Mouse (Mus musculus): Measurements from ENCODE around the gene Tbc1d1. TPM values are rescaled to one million over a fixed set of nuclear protein-coding genes. Genes with fewer than 3 reads are reported as not detected.

Tbc1d1 gene
- polyA plus RNA-seq, 1 experiment from 2014 or later, result 39.9 TPM

- Histone ChIP-seq H3K9me3 (ENCODE audit: control insufficient read depth, low read length) (no peaks in the 10 kb centered on the region), H3K27me3 (ENCODE audit: control insufficient read depth, insufficient read depth, low read length) (no peaks in the 10 kb centered on the region), H3K9ac (ENCODE audit: low read depth, low read length) (no peak overlapping the region), H3K4me3 (ENCODE audit: low read length) (no peak overlapping the region), H3K4me2 (replicated peaks; ENCODE audit: low read depth, low read length) (no peak overlapping the region), H3K4me1 (ENCODE audit: control insufficient read depth, insufficient read depth, low read length) (peaks cover 20% of the 10 kb centered on the region), H3K27ac (ENCODE audit: low read depth, low read length) (peak overlapping the region; percentile 15; the same call in 1 of the 2 replicates), H3K36me3 (ENCODE audit: control insufficient read depth, insufficient read depth, low read length) (no peaks in the 10 kb centered on the region)
- ATAC-seq (ENCODE audit: low FRiP score, low TSS enrichment), result peak; percentile 48; the same call in 1 of the 2 replicates
- WGBS, result 33% methylated on average over 13 of the region's 13 CpGs
Observed at GRCm38 (mm10) chr5:64372292-64372961, 216.3 kb downstream of the Tbc1d1 start.

GRCm38 (mm10) chr5:64373695-64374094 lies 217.6 kb downstream of the Tbc1d1 start:
- Histone ChIP-seq H3K9ac (ENCODE audit: low read depth, low read length) (no peak overlapping the region), H3K27ac (ENCODE audit: low read depth, low read length) (no peak overlapping the region), H3K4me2 (replicated peaks; ENCODE audit: low read depth, low read length) (no peak overlapping the region), H3K27me3 (ENCODE audit: control insufficient read depth, insufficient read depth, low read length) (no peaks in the 10 kb centered on the region), H3K4me1 (ENCODE audit: control insufficient read depth, insufficient read depth, low read length) (peaks cover 17% of the 10 kb centered on the region), H3K36me3 (ENCODE audit: control insufficient read depth, insufficient read depth, low read length) (no peaks in the 10 kb centered on the region), H3K4me3 (ENCODE audit: low read length) (no peak overlapping the region), H3K9me3 (ENCODE audit: control insufficient read depth, low read length) (no peaks in the 10 kb centered on the region)
- no peak for ATAC-seq (ENCODE audit: low FRiP score, low TSS enrichment)
- 87% methylated on average over 5 of the region's 5 CpGs for WGBS

GRCm38 (mm10) chr5:64375851-64376250 lies 219.7 kb downstream of the Tbc1d1 start:
- no peaks in the 10 kb centered on the region for H3K36me3 ChIP-seq (ENCODE audit: control insufficient read depth, insufficient read depth, low read length)
- H3K27me3 ChIP-seq (ENCODE audit: control insufficient read depth, insufficient read depth, low read length), result no peaks in the 10 kb centered on the region
- peaks cover 30% of the 10 kb centered on the region for H3K4me1 ChIP-seq (ENCODE audit: control insufficient read depth, insufficient read depth, low read length)
- 58% methylated on average over 3 of the region's 3 CpGs for WGBS
- no peak overlapping the region for H3K9ac ChIP-seq (ENCODE audit: low read depth, low read length)
- ATAC-seq (ENCODE audit: low FRiP score, low TSS enrichment), result no peak
- H3K4me2 ChIP-seq (replicated peaks; ENCODE audit: low read depth, low read length), result no peak overlapping the region
- no peaks in the 10 kb centered on the region for H3K9me3 ChIP-seq (ENCODE audit: control insufficient read depth, low read length)
- no peak overlapping the region for H3K4me3 ChIP-seq (ENCODE audit: low read length)
- H3K27ac ChIP-seq (ENCODE audit: low read depth, low read length), result no peak overlapping the region

GRCm38 (mm10) chr5:64376466-64376865 lies 220.4 kb downstream of the Tbc1d1 start:
- ATAC-seq (ENCODE audit: low FRiP score, low TSS enrichment), result no peak
- H3K4me1 ChIP-seq (ENCODE audit: control insufficient read depth, insufficient read depth, low read length), result peaks cover 34% of the 10 kb centered on the region
- H3K4me3 ChIP-seq (ENCODE audit: low read length), result no peak overlapping the region
- H3K9ac ChIP-seq (ENCODE audit: low read depth, low read length), result no peak overlapping the region
- H3K27me3 ChIP-seq (ENCODE audit: control insufficient read depth, insufficient read depth, low read length), result no peaks in the 10 kb centered on the region
- WGBS, result 66% methylated on average over 7 of the region's 7 CpGs
- H3K27ac ChIP-seq (ENCODE audit: low read depth, low read length), result no peak overlapping the region
- no peaks in the 10 kb centered on the region for H3K9me3 ChIP-seq (ENCODE audit: control insufficient read depth, low read length)
- no peak overlapping the region for H3K4me2 ChIP-seq (replicated peaks; ENCODE audit: low read depth, low read length)
- H3K36me3 ChIP-seq (ENCODE audit: control insufficient read depth, insufficient read depth, low read length), result no peaks in the 10 kb centered on the region

GRCm38 (mm10) chr5:64377705-64378104 lies 221.6 kb downstream of the Tbc1d1 start:
- H3K9ac ChIP-seq (ENCODE audit: low read depth, low read length), result no peak overlapping the region
- H3K9me3 ChIP-seq (ENCODE audit: control insufficient read depth, low read length), result no peaks in the 10 kb centered on the region
- no peaks in the 10 kb centered on the region for H3K27me3 ChIP-seq (ENCODE audit: control insufficient read depth, insufficient read depth, low read length)
- H3K4me1 ChIP-seq (ENCODE audit: control insufficient read depth, insufficient read depth, low read length), result peaks cover 31% of the 10 kb centered on the region
- no peak overlapping the region for H3K4me2 ChIP-seq (replicated peaks; ENCODE audit: low read depth, low read length)
- H3K36me3 ChIP-seq (ENCODE audit: control insufficient read depth, insufficient read depth, low read length), result no peaks in the 10 kb centered on the region
- no peak overlapping the region; the same call in 1 of the 2 replicates for H3K27ac ChIP-seq (ENCODE audit: low read depth, low read length)
- no peak for ATAC-seq (ENCODE audit: low FRiP score, low TSS enrichment)
- H3K4me3 ChIP-seq (ENCODE audit: low read length), result no peak overlapping the region
- 82% methylated on average over 8 of the region's 8 CpGs for WGBS

GRCm38 (mm10) chr5:64378591-64379275 lies 222.6 kb downstream of the Tbc1d1 start:
- peak overlapping the region; percentile 87 for H3K27ac ChIP-seq (ENCODE audit: low read depth, low read length)
- no peaks in the 10 kb centered on the region for H3K36me3 ChIP-seq (ENCODE audit: control insufficient read depth, insufficient read depth, low read length)
- H3K4me3 ChIP-seq (ENCODE audit: low read length), result no peak overlapping the region
- H3K9ac ChIP-seq (ENCODE audit: low read depth, low read length), result no peak overlapping the region
- no peaks in the 10 kb centered on the region for H3K27me3 ChIP-seq (ENCODE audit: control insufficient read depth, insufficient read depth, low read length)
- 24% methylated on average over 13 of the region's 13 CpGs for WGBS
- H3K4me1 ChIP-seq (ENCODE audit: control insufficient read depth, insufficient read depth, low read length), result peaks cover 36% of the 10 kb centered on the region
- no peak overlapping the region for H3K4me2 ChIP-seq (replicated peaks; ENCODE audit: low read depth, low read length)
- H3K9me3 ChIP-seq (ENCODE audit: control insufficient read depth, low read length), result no peaks in the 10 kb centered on the region
- ATAC-seq (ENCODE audit: low FRiP score, low TSS enrichment), result peak; percentile 63

GRCm38 (mm10) chr5:64379829-64380228 lies 223.7 kb downstream of the Tbc1d1 start:
- no peak overlapping the region for H3K4me2 ChIP-seq (replicated peaks; ENCODE audit: low read depth, low read length)
- 81% methylated on average over 5 of the region's 5 CpGs for WGBS
- H3K27ac ChIP-seq (ENCODE audit: low read depth, low read length), result no peak overlapping the region
- peaks cover 36% of the 10 kb centered on the region for H3K4me1 ChIP-seq (ENCODE audit: control insufficient read depth, insufficient read depth, low read length)
- H3K27me3 ChIP-seq (ENCODE audit: control insufficient read depth, insufficient read depth, low read length), result no peaks in the 10 kb centered on the region
- no peak overlapping the region for H3K9ac ChIP-seq (ENCODE audit: low read depth, low read length)
- no peaks in the 10 kb centered on the region for H3K36me3 ChIP-seq (ENCODE audit: control insufficient read depth, insufficient read depth, low read length)
- no peak for ATAC-seq (ENCODE audit: low FRiP score, low TSS enrichment)
- no peaks in the 10 kb centered on the region for H3K9me3 ChIP-seq (ENCODE audit: control insufficient read depth, low read length)
- H3K4me3 ChIP-seq (ENCODE audit: low read length), result no peak overlapping the region

GRCm38 (mm10) chr5:64380698-64381375 lies 224.7 kb downstream of the Tbc1d1 start:
- Histone ChIP-seq H3K4me3 (ENCODE audit: low read length) (no peak overlapping the region), H3K4me1 (ENCODE audit: control insufficient read depth, insufficient read depth, low read length) (peaks cover 34% of the 10 kb centered on the region), H3K36me3 (ENCODE audit: control insufficient read depth, insufficient read depth, low read length) (no peaks in the 10 kb centered on the region), H3K9me3 (ENCODE audit: control insufficient read depth, low read length) (no peaks in the 10 kb centered on the region), H3K4me2 (replicated peaks; ENCODE audit: low read depth, low read length) (no peak overlapping the region), H3K27me3 (ENCODE audit: control insufficient read depth, insufficient read depth, low read length) (no peaks in the 10 kb centered on the region), H3K9ac (ENCODE audit: low read depth, low read length) (no peak overlapping the region), H3K27ac (ENCODE audit: low read depth, low read length) (peak overlapping the region; percentile 1; the same call in 1 of the 2 replicates)
- ATAC-seq (ENCODE audit: low FRiP score, low TSS enrichment), result 0 out of 2 replicates have a peak, but pooled peaks have one; percentile 11
- WGBS, result 53% methylated on average over 11 of the region's 11 CpGs

- H3K27ac ChIP-seq (ENCODE audit: low read depth, low read length), result peak overlapping the region; percentile 62; the same call in 1 of the 2 replicates
- 52% methylated on average over 8 of the region's 8 CpGs for WGBS
- H3K36me3 ChIP-seq (ENCODE audit: control insufficient read depth, insufficient read depth, low read length), result no peaks in the 10 kb centered on the region
- H3K27me3 ChIP-seq (ENCODE audit: control insufficient read depth, insufficient read depth, low read length), result no peaks in the 10 kb centered on the region
- H3K9ac ChIP-seq (ENCODE audit: low read depth, low read length), result no peak overlapping the region
- H3K4me1 ChIP-seq (ENCODE audit: control insufficient read depth, insufficient read depth, low read length), result peaks cover 31% of the 10 kb centered on the region
- no peak overlapping the region for H3K4me3 ChIP-seq (ENCODE audit: low read length)
- H3K4me2 ChIP-seq (replicated peaks; ENCODE audit: low read depth, low read length), result no peak overlapping the region
- ATAC-seq (ENCODE audit: low FRiP score, low TSS enrichment), result no peak
- no peaks in the 10 kb centered on the region for H3K9me3 ChIP-seq (ENCODE audit: control insufficient read depth, low read length)
Observed at GRCm38 (mm10) chr5:64381538-64381937, 225.4 kb downstream of the Tbc1d1 start.
